Mouse (Mus musculus) lung, postnatal 4 days (tissue): ENCODE measurements around the gene Erlin1.

ENCODE experiments used
- DNase-seq, 2 experiments: peaks; one replicate each; pipeline ENCODE4 v3.0.0; 2021

Gene Erlin1

DNA sequence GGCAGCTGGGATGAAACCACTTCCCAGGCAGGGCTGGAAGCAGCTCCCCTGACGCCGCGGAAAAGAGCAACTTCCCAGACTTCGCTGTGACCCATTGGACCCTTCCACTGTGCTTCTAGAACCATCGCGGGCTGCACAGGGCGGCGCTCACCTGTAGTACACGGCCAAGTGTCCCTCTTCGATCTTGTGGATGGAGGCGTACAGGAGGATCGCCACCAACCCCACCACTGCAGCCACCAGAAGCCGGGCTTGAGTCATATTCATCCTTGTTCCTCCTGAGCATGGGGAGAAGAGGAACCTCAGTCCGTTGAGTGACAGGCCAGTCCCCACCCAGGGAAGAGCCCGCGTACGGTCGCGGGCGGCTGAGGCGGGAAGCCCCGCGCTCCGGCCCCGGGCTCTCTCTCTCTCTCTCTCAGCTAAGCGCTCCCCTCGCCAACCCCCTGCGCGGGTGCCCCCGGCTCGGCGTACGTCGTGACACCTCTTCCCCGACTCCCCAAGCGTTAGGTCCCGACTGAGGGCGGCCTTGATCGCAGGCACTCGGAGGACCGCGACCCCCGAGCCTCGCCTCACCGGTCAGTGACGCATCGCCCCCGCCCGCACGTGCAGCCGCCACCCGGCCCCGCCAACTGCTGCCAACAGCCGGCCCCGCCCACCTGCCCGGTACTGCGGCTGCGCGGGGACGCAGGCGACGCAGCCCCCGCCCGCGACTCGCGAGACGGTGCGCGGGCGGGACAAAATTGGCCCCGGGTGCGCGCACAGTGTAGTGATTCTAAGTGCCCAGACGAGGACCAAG, at the start of gene Erlin1:
Erlin1 (minus strand) TSS at position 665 of the 793 bp plus-strand sequence.
- DNase-seq, result peak; percentile 92 to 94

GRCm38 (mm10) chr19:44117793-44118192, 48.2 kb upstream of the Erlin1 start:
- DNase-seq, result no peak

GRCm38 (mm10) chr19:44111706-44112105, 42.1 kb upstream of the Erlin1 start:
- DNase-seq, result no peak

- DNase-seq, result no peak
These were observed 40.8 kb upstream of the Erlin1 start for GRCm38 (mm10) chr19:44110356-44110755.

DNA sequence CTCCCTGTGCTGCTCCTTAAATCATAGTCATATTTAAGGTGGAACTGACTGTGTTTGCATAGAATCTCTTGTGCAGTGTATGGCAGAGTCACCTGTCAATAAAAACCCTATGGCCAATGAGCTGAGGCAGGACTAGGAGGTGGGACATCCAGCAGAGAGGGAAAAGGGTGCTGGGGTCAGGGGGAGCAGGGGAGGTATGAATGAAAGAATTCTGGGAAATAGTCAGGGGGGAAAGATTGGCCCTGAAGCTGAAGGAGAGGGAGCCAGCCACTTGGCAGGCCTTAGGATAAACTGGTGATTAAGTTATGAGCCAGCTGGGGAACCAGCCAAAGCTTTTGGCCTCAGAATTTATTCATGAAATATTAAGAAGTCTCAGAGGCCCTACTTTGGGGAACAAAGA, 39.4 kb upstream of the Erlin1 start:
- peak; percentile 28 to 59 for DNase-seq

DNA sequence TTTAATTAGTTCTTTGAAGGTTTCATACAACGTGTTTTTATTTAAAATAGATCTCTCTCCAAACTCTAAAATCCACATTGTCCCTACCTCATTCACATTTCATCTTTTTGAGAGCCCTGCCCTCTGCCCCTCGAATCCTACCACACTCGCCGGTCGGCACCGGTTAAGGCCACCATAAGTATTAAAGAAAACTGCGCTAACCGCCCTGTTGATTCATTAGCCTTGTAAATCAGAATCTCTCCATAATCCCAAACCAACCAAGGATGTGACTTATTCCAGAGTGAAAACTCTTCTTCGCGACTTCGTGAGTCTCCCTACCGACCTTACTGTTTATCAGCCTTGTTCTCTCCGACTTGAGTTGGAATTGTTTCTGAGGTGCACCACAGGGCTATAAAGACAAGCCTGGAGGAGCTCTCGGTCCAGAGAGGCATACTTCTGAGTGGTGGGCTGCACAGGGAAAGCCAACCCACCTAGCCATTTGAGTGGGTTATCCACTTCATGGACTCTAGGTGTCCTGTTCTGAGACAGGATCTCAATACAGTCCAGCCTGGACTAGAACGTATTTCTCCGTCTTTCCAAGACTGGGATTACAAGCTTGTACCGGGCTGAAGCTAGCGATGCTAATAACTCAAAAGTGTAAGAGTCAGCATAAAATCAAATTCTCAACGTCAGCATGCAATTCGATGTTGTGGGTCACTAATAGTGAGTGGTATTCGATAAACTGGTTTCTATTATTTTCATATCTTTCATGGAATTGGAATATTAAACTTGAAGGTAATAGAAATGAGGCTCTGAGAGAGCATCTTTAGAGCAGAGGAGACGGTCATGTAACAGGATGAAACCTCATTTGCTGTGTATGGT, 38.3 kb upstream of the Erlin1 start:
- DNase-seq, result no peak

DNA sequence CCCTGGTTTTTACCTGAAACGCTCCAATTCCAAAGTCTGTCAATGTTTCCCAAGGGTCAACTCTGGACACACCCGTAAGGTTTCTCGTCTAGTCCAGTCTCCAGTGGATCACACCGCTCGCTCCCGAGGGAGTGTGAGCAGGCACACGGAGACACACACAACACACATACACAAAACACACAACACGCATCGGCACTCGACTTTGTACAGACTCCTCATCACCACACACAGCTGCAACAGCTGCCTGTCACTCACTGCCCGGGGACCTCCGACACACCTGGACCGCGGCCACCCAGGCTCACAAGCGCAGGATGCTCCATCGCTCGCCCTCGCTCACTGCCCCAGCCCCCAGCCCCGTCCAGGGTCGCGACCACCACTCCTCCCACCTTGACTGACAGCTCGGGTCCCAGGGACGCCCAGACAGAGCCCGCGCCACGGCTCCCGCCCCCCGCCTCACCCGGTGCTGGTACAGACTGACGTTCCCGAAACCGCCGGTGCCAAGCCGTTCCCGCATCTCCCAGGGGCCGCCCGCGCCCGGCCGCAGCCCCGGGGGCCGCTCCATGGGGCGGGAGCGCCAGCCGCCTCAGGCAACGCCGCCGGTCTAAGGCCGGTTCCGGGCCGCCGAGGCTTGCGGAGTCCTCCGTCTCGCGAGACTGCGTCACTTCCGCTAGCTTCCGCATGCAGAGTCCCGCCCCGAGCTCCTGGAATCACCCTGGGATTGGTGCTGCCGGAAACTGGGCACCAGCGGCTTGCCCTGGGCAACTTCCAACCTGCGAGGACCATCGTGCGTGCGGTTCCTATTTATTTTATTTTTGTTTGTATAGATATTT, 37.5 kb upstream of the Erlin1 start, which contains the start of gene Chuk:
Chuk (minus strand) TSS at position 650 of the 830 bp plus-strand sequence.
- peak; percentile 97 for DNase-seq

DNA sequence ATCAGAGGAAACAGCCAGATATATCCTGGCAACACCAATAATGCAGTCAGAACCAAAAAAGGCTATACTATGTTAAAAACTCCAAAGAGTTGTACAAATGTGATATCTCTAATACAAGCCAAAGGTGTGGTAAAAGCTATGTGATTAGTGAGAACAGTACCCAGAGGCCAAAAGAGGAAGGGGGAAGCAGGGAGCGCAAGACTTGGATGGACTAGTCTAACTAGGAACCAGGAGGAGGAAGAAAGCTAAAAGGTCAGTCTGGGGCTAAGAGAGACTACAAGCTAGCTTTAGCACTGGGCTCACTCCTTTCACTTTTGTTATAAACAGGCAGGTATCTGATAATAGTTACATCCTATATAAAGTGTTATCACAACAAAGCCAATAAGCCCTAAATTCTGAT, 34.8 kb upstream of the Erlin1 start:
- DNase-seq, result no peak

DNA sequence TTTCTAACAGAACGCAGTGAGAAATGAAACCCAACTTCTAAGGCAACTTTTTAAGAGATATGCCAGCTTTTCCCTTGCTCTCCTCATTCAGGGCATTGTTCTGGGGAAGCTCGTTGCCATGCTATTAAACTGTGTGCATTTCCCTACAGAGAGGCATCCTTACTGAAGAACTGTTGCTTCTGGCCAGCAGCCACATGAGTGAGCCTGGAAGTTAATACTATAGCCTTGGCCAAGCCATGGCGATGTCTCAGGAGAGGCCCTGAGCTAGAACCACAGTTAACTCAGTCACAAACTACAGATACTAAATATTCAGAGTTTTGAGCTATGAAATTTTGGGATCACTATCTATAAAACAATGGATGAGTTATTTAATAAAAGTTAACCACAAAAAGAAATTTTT, 33.4 kb upstream of the Erlin1 start:
- peak in 1 of 2 experiments; percentile 18 for DNase-seq

GRCm38 (mm10) chr19:44100840-44101239, 31.3 kb upstream of the Erlin1 start:
- no peak for DNase-seq

GRCm38 (mm10) chr19:44086278-44086677, 16.7 kb upstream of the Erlin1 start:
- no peak for DNase-seq

DNA sequence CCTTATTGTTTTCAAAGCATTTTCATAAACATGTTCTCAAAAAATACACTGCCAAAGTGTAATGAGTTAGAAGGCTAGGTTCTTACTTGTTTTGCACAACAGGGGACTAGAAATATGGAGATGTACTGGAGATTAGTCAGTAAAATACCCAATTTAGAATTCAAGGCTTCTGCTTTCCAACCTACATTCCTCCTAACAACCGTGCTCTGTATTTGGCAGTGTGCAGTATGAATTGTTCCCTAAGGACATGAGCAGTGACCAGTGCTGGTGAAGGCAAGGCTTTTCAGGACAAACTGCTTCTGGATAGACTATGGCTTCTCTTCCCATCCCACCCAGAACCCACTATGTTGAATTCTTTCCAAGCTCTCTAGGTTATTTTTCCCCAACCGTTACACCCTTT, 11.3 kb upstream of the Erlin1 start:
- no peak for DNase-seq

- DNase-seq, result no peak
These were observed 10.4 kb upstream of the Erlin1 start for GRCm38 (mm10) chr19:44080023-44080422.

- no peak for DNase-seq
These were observed 7.4 kb upstream of the Erlin1 start for GRCm38 (mm10) chr19:44077024-44077423.

- DNase-seq, result no peak
These were observed 6.9 kb upstream of the Erlin1 start for GRCm38 (mm10) chr19:44076457-44076856.

GRCm38 (mm10) chr19:44074986-44075385, 5.4 kb upstream of the Erlin1 start:
- no peak for DNase-seq

- DNase-seq, result no peak
These were observed 1.6 kb upstream of the Erlin1 start for GRCm38 (mm10) chr19:44071166-44071565.

DNA sequence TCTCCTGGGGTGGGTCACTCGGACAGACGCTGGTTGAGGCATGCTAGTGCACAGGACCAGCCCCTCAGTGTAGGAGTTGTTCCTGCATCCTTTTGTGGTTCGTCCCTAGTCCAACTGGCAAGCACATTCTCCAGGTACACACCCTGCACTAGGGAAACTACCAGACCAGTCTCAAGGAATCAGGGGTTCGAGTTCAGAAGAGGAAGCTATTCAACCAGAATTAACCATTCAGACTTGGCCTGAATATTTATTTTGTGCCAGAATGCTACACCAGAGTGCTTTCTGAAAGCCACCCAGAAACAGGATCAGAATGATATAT, 288 bp upstream of the Erlin1 start:
- DNase-seq, result no peak

GRCm38 (mm10) chr19:44068232-44068631, 1.4 kb downstream of the Erlin1 start:
- DNase-seq, result no peak

GRCm38 (mm10) chr19:44067323-44068049, 2.1 kb downstream of the Erlin1 start:
- DNase-seq, result no peak

DNA sequence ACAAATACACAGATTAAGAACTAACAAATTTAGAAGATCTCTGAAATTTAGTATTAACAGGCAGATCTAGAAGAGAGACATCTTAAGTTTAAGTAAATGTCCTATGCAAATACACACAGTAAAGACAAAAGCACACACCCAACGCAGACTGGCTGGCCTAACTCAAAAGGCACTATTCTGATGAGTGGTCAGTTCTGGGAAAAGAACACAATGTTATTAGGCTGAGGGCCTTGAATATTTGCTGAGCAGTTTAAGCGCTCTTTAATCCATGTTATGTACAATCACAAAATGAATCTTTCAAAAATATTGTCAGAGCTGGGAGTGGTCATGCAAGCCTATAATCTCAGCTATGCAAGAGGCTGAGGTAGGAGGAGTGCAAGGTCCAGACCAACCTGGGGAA, 4.9 kb downstream of the Erlin1 start:
- no peak for DNase-seq

DNA sequence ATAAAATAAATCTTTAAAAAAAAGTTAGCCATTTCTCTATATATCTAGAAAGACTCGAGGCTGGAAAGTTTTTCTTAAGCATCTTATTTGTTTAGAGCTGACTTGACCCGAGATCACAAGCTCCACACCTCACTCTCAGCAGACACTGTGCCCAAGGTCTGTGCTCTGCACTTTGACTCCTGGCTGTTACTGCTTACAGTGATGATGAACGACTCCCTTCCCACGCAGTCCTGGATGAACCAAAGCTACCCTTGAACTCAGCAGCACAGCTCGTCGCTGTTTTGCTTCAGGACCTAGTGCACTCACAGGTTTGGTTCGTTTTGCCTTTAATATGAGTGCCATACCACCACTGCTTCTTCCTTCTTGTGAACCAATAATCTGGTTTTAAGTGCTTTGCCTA, 5.8 kb downstream of the Erlin1 start:
- no peak for DNase-seq
